Mouse (Mus musculus) adipocyte (in vitro differentiated cells): Measurements from ENCODE around the gene Patj.

Source experiments
- DNase-seq: peaks from one replicate; pipeline ENCODE4 v3.0.0-alpha.2; 2016; ENCODE audit warnings: low spot score

Gene Patj

GRCm38 (mm10) chr4:98449564-98450263 is 54.1 kb downstream of the Patj start:
- no peak for DNase-seq

DNA sequence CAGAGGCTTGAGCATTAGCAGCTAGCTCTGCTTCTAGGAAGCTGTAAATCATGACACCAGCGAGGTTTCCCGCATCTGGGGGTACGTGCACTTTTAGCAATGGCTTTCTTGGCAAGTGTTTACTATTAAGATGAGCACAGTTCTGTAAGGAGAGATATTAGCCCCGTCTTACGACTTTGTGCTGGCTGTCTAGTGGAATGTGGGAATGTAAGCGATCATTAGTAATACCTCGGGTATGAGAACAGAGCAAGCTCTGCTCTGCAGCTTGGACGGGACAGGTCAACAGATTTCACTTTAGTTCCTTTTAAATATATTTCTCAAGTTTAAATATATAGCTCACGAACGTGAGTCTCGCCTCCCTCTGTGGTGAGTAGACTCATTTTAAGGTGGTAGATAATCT is 54.7 kb downstream of the Patj start:
- no peak for DNase-seq

GRCm38 (mm10) chr4:98450829-98451228 is 55.2 kb downstream of the Patj start:
- no peak for DNase-seq

GRCm38 (mm10) chr4:98451259-98451658 is 55.7 kb downstream of the Patj start:
- no peak for DNase-seq

GRCm38 (mm10) chr4:98452725-98453124 is 57.1 kb downstream of the Patj start:
- DNase-seq, result no peak

- DNase-seq, result no peak
These were observed 57.6 kb downstream of the Patj start for GRCm38 (mm10) chr4:98453231-98453630.

GRCm38 (mm10) chr4:98455352-98455751 is 59.8 kb downstream of the Patj start:
- no peak for DNase-seq

GRCm38 (mm10) chr4:98455910-98456309 is 60.3 kb downstream of the Patj start:
- DNase-seq, result no peak

- no peak for DNase-seq
These were observed 66.3 kb downstream of the Patj start for GRCm38 (mm10) chr4:98461804-98462341.

DNA sequence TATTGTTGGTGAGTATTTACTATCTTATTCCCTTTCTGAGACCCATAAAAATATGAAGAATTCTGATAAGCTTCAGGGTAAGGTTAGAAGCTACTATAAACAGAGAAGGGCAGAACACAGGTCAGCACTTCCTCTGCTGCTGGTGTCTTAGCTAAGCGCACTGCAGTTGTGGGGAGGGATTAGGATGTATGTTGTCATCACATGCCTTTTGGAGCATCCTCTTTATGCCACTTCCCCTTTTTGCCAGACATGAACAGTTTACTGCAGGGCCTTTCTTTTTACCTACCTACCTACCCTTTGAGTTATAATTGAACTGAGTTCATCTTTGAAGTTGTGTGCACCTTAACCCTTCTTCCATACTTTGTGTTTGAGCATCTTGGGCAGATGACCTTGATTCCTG is 69.9 kb downstream of the Patj start:
- DNase-seq, result no peak

DNA sequence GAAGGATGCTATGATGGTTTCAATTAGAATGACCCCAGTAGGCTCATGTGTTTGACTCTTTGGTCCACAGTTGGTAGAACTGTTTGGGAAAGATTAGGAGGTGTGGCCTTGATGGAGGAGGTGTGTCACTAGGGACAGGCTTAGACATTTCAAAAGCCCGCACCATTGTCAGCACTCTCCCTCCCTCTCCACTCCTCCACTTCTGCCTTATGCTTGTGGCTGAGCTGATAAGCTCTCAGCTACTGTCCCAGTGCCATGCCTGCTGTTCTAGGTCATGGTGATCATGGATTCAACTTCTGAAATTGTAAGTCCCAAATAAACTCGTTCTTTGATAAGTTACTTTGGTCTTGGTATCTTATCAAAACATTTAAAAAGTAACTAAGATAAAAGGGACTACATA is 70.3 kb downstream of the Patj start:
- no peak for DNase-seq

DNA sequence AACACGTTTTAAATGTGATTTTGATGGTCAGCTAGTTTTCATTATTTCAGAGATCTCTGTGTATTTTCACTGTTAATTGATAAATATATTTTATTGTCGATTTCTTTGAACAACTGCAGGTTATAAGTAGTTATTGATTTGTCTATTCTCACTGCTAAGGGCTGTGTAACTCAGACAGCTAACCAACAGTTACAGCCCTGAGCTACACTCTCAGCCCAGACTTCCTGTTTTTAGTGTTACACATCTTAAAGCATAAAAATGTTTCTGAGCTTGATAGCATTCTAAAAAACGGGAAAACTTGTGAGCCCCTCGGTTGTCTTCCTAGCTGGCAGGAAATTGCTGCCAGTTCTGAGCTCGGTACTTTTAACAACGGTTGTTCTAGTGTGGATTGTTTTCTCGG is 75.8 kb downstream of the Patj start:
- DNase-seq, result no peak

GRCm38 (mm10) chr4:98473491-98473890 is 77.9 kb downstream of the Patj start:
- DNase-seq, result peak; percentile 39

- DNase-seq, result peak; percentile 32
These were observed 82.4 kb downstream of the Patj start for GRCm38 (mm10) chr4:98478005-98478404.

DNA sequence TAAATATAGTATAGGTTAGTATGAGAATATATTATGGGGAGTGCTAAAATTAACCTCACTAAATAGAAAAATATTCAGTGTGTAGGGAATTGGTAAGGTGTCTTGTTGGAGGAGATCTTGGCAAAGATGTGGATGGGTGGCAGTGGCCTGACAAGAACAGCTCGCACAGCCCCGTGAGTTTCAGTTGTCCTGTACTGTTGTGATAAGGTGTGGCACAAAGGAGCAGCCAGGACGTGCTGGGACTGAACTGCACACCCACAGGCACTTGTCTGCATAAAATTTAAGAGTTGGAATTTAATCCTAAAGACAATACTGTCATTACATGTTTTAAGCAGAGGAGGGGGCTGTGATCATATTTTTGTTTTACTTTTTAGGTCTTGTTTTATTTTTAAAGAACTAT is 90.9 kb downstream of the Patj start:
- peak; percentile 38 for DNase-seq

DNA sequence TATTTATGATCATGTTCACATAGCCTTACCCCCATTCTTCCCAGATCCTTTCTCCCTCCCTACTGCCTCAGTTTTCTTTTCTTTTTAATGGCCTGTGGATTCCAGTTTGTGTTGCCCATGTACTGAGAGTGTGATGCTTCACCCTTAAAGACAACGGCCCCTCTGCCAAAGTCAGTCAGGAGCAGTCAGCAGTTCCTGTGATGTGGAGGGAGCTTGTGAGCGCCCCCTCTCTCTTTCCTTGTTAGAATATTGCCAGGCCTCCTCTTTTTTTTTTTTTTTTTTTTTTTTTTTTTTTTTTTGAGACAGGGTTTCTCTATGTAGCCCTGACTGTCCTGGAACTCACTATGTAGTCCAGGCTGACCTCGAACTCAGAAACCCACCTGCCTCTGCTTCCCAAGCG is 91.3 kb downstream of the Patj start:
- DNase-seq, result no peak

DNA sequence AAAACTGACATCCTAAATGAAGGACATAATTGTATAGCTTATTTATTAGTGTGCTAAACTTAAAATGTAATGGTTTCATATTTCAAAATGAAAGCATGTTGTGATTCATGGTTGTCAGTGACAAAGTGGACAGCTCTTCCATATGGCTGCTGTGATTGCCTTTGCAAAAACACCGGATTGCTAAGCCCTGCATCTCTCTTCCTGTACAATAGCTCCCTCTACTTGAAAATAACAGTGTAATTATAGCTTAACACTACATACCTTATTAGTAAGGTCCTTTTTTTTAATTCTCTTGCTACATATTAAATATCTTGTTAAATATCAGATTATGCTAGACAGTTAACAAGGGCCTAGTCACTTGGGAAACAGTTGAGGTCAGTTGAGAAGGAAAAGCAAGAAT is 93.8 kb downstream of the Patj start:
- DNase-seq, result no peak

- DNase-seq, result no peak
These were observed 102.8 kb downstream of the Patj start for GRCm38 (mm10) chr4:98498341-98498740.

DNA sequence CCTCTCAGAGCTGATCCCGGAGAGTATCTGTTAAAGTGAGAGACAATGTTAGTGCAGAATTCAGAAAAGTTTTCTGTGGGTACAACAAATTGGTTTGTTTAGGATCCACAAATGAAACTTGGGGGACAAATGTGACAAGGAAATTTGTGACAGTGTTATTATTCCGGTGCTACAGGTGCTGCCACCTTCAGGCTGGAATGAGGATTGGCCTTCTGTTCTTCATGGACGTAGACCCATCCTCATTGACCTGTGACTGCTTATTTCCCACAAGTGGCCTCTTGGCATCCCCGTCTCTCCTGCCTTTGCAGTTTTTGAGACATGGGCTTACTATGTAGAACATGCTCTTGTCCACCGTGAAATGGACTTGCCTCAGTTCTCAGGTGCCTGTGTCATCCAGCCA is 104.6 kb downstream of the Patj start:
- DNase-seq, result peak; percentile 37

DNA sequence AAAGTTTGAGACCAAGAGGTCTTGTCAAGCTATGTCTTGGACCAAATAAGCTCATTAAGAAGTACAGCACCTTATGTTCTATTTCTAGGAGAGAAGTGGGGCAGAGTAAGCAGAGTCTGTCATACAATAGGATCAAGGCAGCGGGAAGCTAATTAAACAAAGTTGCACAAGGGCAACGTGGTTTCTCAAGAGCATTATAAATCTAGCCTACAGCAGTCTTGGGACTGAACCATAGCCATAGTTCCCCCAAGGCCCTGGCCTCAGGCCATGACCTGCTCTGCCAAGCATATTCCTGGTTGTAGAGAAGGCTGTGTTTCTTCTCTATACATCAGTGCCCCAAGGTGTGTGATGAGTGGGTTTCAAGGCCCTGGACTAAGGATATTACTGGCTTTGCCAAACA is 105.3 kb downstream of the Patj start:
- peak; percentile 85 for DNase-seq

DNA sequence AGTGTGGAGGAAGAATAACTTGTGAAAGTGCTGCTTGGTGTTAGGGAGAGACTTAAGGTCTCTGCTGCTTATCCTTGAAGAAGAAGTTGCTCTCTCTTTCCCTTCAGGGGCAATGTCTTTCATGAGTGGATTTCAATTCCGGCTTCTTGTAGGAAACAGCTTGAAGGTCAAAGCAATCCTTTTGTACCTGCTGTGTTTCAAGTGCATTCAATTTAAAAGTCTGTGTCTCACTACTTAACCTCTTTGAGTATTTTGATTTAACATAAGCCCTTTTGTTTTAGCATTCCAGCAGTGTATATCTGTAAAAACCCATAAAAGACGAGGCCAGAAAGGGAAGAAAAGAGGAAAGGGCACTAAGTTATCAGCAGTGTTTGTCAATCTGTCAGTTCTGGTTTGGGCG is 109.2 kb downstream of the Patj start:
- no peak for DNase-seq

GRCm38 (mm10) chr4:98508471-98509271 is 113.1 kb downstream of the Patj start:
- peak; percentile 95 for DNase-seq

GRCm38 (mm10) chr4:98509939-98510338 is 114.4 kb downstream of the Patj start:
- DNase-seq, result peak; percentile 76
